Mouse (Mus musculus): ENCODE measurements around the gene Il1rn.

GRCm38 (mm10) chr2:24397115-24397514 is 60.5 kb downstream of the Il1rn start:
- TF ChIP-seq CTCF (conservative IDR thresholded peaks at IDR 0.05; ENCODE audit: low read length) = peak; percentile 18; the same call in 1 of the 2 replicates
- TF ChIP-seq NANOG (IDR thresholded peaks at IDR 0.05; ENCODE audit: borderline replicate concordance, low read length) = no peak
- TF ChIP-seq POU5F1 (IDR thresholded peaks at IDR 0.05; ENCODE audit: borderline replicate concordance, low read length) = no peak

All from E14TG2a.4 (cell line).